Mouse (Mus musculus): Measurements from ENCODE around the gene Nfatc4. TPM values are rescaled to one million over a fixed set of nuclear protein-coding genes. Genes with fewer than 3 reads are reported as not detected.

Gene Nfatc4
- total RNA-seq, 4 experiments from 2014 or later: 3.3 to 4.2 (median 3.7) TPM

GRCm38 (mm10) chr14:55820576-55820975, 2.4 kb upstream of the Nfatc4 start:
- DNase-seq (ENCODE audit: low spot score): no peak

GRCm38 (mm10) chr14:55822435-55822990, 431 bp upstream of the Nfatc4 start:
- peak; percentile 83 for DNase-seq (ENCODE audit: low spot score)

GRCm38 (mm10) chr14:55824001-55824480, 1.1 kb downstream of the Nfatc4 start:
- DNase-seq (ENCODE audit: low spot score): peak; percentile 42

GRCm38 (mm10) chr14:55824481-55825215, 1.7 kb downstream of the Nfatc4 start:
- DNase-seq (ENCODE audit: low spot score): peak; percentile 40

GRCm38 (mm10) chr14:55825216-55826051, 2.5 kb downstream of the Nfatc4 start:
- DNase-seq (ENCODE audit: low spot score): no peak

GRCm38 (mm10) chr14:55826142-55826541, 3.2 kb downstream of the Nfatc4 start:
- no peak for DNase-seq (ENCODE audit: low spot score)

GRCm38 (mm10) chr14:55826551-55827340, 3.8 kb downstream of the Nfatc4 start:
- no peak for DNase-seq (ENCODE audit: low spot score)

- DNase-seq (ENCODE audit: low spot score): peak; percentile 44
These were observed 5.8 kb downstream of the Nfatc4 start for GRCm38 (mm10) chr14:55828716-55829263.

GRCm38 (mm10) chr14:55829854-55830253, 6.9 kb downstream of the Nfatc4 start:
- DNase-seq (ENCODE audit: low spot score): no peak

- no peak for DNase-seq (ENCODE audit: low spot score)
These were observed 7.4 kb downstream of the Nfatc4 start for GRCm38 (mm10) chr14:55830331-55830730.

- no peak for DNase-seq (ENCODE audit: low spot score)
These were observed 10.2 kb downstream of the Nfatc4 start for GRCm38 (mm10) chr14:55833126-55833525.

- no peak for DNase-seq (ENCODE audit: low spot score)
These were observed 12.0 kb downstream of the Nfatc4 start for GRCm38 (mm10) chr14:55834808-55835533.

GRCm38 (mm10) chr14:55838312-55838711, 15.4 kb downstream of the Nfatc4 start:
- no peak for DNase-seq (ENCODE audit: low spot score)

GRCm38 (mm10) chr14:55838740-55839139, 15.8 kb downstream of the Nfatc4 start:
- DNase-seq (ENCODE audit: low spot score): no peak

- no peak for DNase-seq (ENCODE audit: low spot score)
These were observed 18.0 kb downstream of the Nfatc4 start for GRCm38 (mm10) chr14:55840853-55841366.

- DNase-seq (ENCODE audit: low spot score): no peak
These were observed 19.9 kb downstream of the Nfatc4 start for GRCm38 (mm10) chr14:55842794-55843193.

GRCm38 (mm10) chr14:55845506-55846294, 22.8 kb downstream of the Nfatc4 start:
- no peak for DNase-seq (ENCODE audit: low spot score)

- DNase-seq (ENCODE audit: low spot score): no peak
These were observed 27.9 kb downstream of the Nfatc4 start for GRCm38 (mm10) chr14:55850885-55851284.
